Mouse (Mus musculus): ENCODE measurements around the gene 1700029F12Rik.

DNA sequence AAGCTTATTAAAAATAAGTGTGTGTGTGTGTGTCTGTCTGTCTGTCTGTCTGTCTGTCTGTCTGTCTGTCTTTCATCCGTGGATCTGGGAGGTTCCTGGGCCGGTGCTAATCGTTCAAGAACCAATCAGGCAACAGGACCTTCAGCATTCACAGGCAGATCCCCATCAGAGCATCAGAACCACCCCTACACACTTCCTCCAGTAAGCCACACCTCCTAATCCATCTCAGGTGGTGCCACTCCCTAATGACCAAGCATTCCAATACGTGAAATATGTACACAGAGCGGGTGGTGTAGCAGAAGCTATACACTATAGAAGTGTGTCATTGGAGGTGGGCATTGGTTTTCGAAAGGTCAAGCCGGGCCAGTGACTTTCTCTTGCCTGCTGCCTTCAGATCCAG is 48.3 kb upstream of the 1700029F12Rik start:
- TF ChIP-seq CTCF (conservative IDR thresholded peaks at IDR 0.05; ENCODE audit: low read length) (no peak), NANOG (IDR thresholded peaks at IDR 0.05; ENCODE audit: borderline replicate concordance, low read length) (no peak), POU5F1 (IDR thresholded peaks at IDR 0.05; ENCODE audit: borderline replicate concordance, low read length) (no peak)

All from E14TG2a.4 (cell line).